Mouse (Mus musculus): ENCODE results near the gene Lct. TPM values are rescaled to one million over a fixed set of nuclear protein-coding genes. Genes with fewer than 3 reads are reported as not detected.
"Not testable (repeated sequence)": the region's sequence is repeated elsewhere in the genome, so short reads cannot be mapped to it uniquely, and the experiment has no call there.

Gene Lct
- polyA plus RNA-seq, 1 experiment from 2014 or later: not detected

GRCm38 (mm10) chr1:128327165-128327564, 953 bp downstream of the Lct start:
- H3K4me3 ChIP-seq (ENCODE audit: inconsistent target): no peak overlapping the region
- peaks cover 1% of the 10 kb centered on the region; the same call in 1 of the 2 replicates for H3K36me3 ChIP-seq (ENCODE audit: inconsistent target)
- H3K79me2 ChIP-seq (ENCODE audit: inconsistent target): no peaks in the 10 kb centered on the region
- 80% methylated on average over 1 of the region's 1 CpGs for WGBS (ENCODE audit: missing documents)
- H3K27ac ChIP-seq: no peak overlapping the region

GRCm38 (mm10) chr1:128324776-128325175, 3.3 kb downstream of the Lct start:
- Histone ChIP-seq H3K36me3 (ENCODE audit: inconsistent target) (no peaks in the 10 kb centered on the region), H3K79me2 (ENCODE audit: inconsistent target) (no peaks in the 10 kb centered on the region), H3K27ac (no peak overlapping the region), H3K4me3 (ENCODE audit: inconsistent target) (no peak overlapping the region)
- 97% methylated on average over 2 of the region's 2 CpGs for WGBS (ENCODE audit: missing documents)

- Histone ChIP-seq H3K79me2 (ENCODE audit: inconsistent target) (no peaks in the 10 kb centered on the region), H3K27ac (no peak overlapping the region), H3K36me3 (ENCODE audit: inconsistent target) (no peaks in the 10 kb centered on the region), H3K4me3 (ENCODE audit: inconsistent target) (no peak overlapping the region)
- WGBS (ENCODE audit: missing documents): 45% methylated on average over 8 of the region's 8 CpGs
Measured at GRCm38 (mm10) chr1:128323026-128323643, 5.0 kb downstream of the Lct start.

GRCm38 (mm10) chr1:128319266-128319665, 8.9 kb downstream of the Lct start:
- 88% methylated on average over 4 of the region's 6 CpGs for WGBS (ENCODE audit: missing documents)
- H3K79me2 ChIP-seq (ENCODE audit: inconsistent target); H3K27ac ChIP-seq; H3K4me3 ChIP-seq (ENCODE audit: inconsistent target); H3K36me3 ChIP-seq (ENCODE audit: inconsistent target): not testable (repeated sequence)

- Histone ChIP-seq H3K79me2 (ENCODE audit: inconsistent target) (no peaks in the 10 kb centered on the region), H3K36me3 (ENCODE audit: inconsistent target) (no peaks in the 10 kb centered on the region), H3K27ac (no peak overlapping the region), H3K4me3 (ENCODE audit: inconsistent target) (no peak overlapping the region)
- 10% methylated on average over 3 of the region's 4 CpGs for WGBS (ENCODE audit: missing documents)
Measured at GRCm38 (mm10) chr1:128314665-128315064, 13.5 kb downstream of the Lct start.

GRCm38 (mm10) chr1:128309043-128309442, 19.1 kb downstream of the Lct start:
- Histone ChIP-seq H3K27ac (no peak overlapping the region), H3K79me2 (ENCODE audit: inconsistent target) (no peaks in the 10 kb centered on the region), H3K4me3 (ENCODE audit: inconsistent target) (no peak overlapping the region), H3K36me3 (ENCODE audit: inconsistent target) (no peaks in the 10 kb centered on the region)
- WGBS (ENCODE audit: missing documents): 96% methylated on average over 3 of the region's 3 CpGs

GRCm38 (mm10) chr1:128303900-128304299, 24.2 kb downstream of the Lct start:
- no peak overlapping the region for H3K4me3 ChIP-seq (ENCODE audit: inconsistent target)
- 96% methylated on average over 16 of the region's 16 CpGs for WGBS (ENCODE audit: missing documents)
- no peak overlapping the region for H3K27ac ChIP-seq
- no peaks in the 10 kb centered on the region for H3K36me3 ChIP-seq (ENCODE audit: inconsistent target)
- H3K79me2 ChIP-seq (ENCODE audit: inconsistent target): no peaks in the 10 kb centered on the region

- WGBS (ENCODE audit: missing documents): 91% methylated on average over 5 of the region's 5 CpGs
- H3K36me3 ChIP-seq (ENCODE audit: inconsistent target): no peaks in the 10 kb centered on the region
- H3K27ac ChIP-seq: no peak overlapping the region
- no peak overlapping the region for H3K4me3 ChIP-seq (ENCODE audit: inconsistent target)
- H3K79me2 ChIP-seq (ENCODE audit: inconsistent target): no peaks in the 10 kb centered on the region
Measured at GRCm38 (mm10) chr1:128295717-128296528, 32.2 kb downstream of the Lct start.

- 94% methylated on average over 7 of the region's 8 CpGs for WGBS (ENCODE audit: missing documents)
- H3K79me2 ChIP-seq (ENCODE audit: inconsistent target): no peaks in the 10 kb centered on the region
- H3K4me3 ChIP-seq (ENCODE audit: inconsistent target): no peak overlapping the region
- no peaks in the 10 kb centered on the region for H3K36me3 ChIP-seq (ENCODE audit: inconsistent target)
- no peak overlapping the region for H3K27ac ChIP-seq
Measured at GRCm38 (mm10) chr1:128295296-128295695, 32.8 kb downstream of the Lct start.

- Histone ChIP-seq H3K36me3 (ENCODE audit: inconsistent target) (no peaks in the 10 kb centered on the region), H3K4me3 (ENCODE audit: inconsistent target) (no peak overlapping the region), H3K27ac (no peak overlapping the region), H3K79me2 (ENCODE audit: inconsistent target) (no peaks in the 10 kb centered on the region)
- WGBS (ENCODE audit: missing documents): 95% methylated on average over 12 of the region's 12 CpGs
Measured at GRCm38 (mm10) chr1:128293524-128293923, 34.6 kb downstream of the Lct start.

- Histone ChIP-seq H3K27ac (no peak overlapping the region), H3K79me2 (ENCODE audit: inconsistent target) (no peaks in the 10 kb centered on the region), H3K36me3 (ENCODE audit: inconsistent target) (no peaks in the 10 kb centered on the region), H3K4me3 (ENCODE audit: inconsistent target) (no peak overlapping the region)
- 94% methylated on average over 5 of the region's 5 CpGs for WGBS (ENCODE audit: missing documents)
Measured at GRCm38 (mm10) chr1:128290295-128290694, 37.8 kb downstream of the Lct start.

GRCm38 (mm10) chr1:128285136-128285535, 43.0 kb downstream of the Lct start:
- Histone ChIP-seq H3K4me3 (ENCODE audit: inconsistent target) (no peak overlapping the region), H3K36me3 (ENCODE audit: inconsistent target) (0 out of 2 replicates have a peak, but pooled peaks cover under 1% of the 10 kb centered on the region), H3K27ac (no peak overlapping the region), H3K79me2 (ENCODE audit: inconsistent target) (no peaks in the 10 kb centered on the region)
- 95% methylated on average over 9 of the region's 9 CpGs for WGBS (ENCODE audit: missing documents)

GRCm38 (mm10) chr1:128284157-128284690, 43.9 kb downstream of the Lct start:
- 81% methylated on average over 8 of the region's 8 CpGs for WGBS (ENCODE audit: missing documents)
- peaks cover 10% of the 10 kb centered on the region for H3K36me3 ChIP-seq (ENCODE audit: inconsistent target)
- H3K4me3 ChIP-seq (ENCODE audit: inconsistent target): no peak overlapping the region
- H3K27ac ChIP-seq: no peak overlapping the region
- no peaks in the 10 kb centered on the region for H3K79me2 ChIP-seq (ENCODE audit: inconsistent target)

GRCm38 (mm10) chr1:128282924-128283323, 45.2 kb downstream of the Lct start:
- H3K79me2 ChIP-seq (ENCODE audit: inconsistent target): no peaks in the 10 kb centered on the region
- 95% methylated on average over 3 of the region's 3 CpGs for WGBS (ENCODE audit: missing documents)
- no peak overlapping the region for H3K4me3 ChIP-seq (ENCODE audit: inconsistent target)
- peaks cover 23% of the 10 kb centered on the region for H3K36me3 ChIP-seq (ENCODE audit: inconsistent target)
- no peak overlapping the region for H3K27ac ChIP-seq

- H3K27ac ChIP-seq: no peak overlapping the region
- 93% methylated on average over 3 of the region's 3 CpGs for WGBS (ENCODE audit: missing documents)
- H3K36me3 ChIP-seq (ENCODE audit: inconsistent target): peaks cover 33% of the 10 kb centered on the region
- no peaks in the 10 kb centered on the region for H3K79me2 ChIP-seq (ENCODE audit: inconsistent target)
- H3K4me3 ChIP-seq (ENCODE audit: inconsistent target): no peak overlapping the region
Measured at GRCm38 (mm10) chr1:128281753-128282152, 46.4 kb downstream of the Lct start.
